In genomic region chr12:59834809-59835208, GRCm38 (mm10) we compare ENCODE assay signal across 18 mouse cellular contexts.
"Had no signal": no experiment of that assay in that cellular context is flagged by ENCODE, and none has a peak within 500 bp of the region (broad histone marks: within the 10 kb centered on the region; RNA-seq: fewer than 3 reads in every experiment).

No protein-coding gene starts in this region.

- H3K4me3 ChIP-seq: hindbrain, embryonic 15.5 days; limb, embryonic 12.5 days; limb, embryonic 15.5 days; stomach, embryonic 15.5 days had no signal

- H3K36me3 ChIP-seq: hindbrain, embryonic 15.5 days; limb, embryonic 12.5 days; limb, embryonic 15.5 days; stomach, embryonic 15.5 days had no signal

- DNase-seq: kidney, postnatal 14 days; kidney, postnatal 4 days; left cerebral cortex, postnatal 4 days; liver, postnatal 0 days; right cerebral cortex, adult 18-20 months; right cerebral cortex, postnatal 25 days; spleen, adult 18-20 months; thymus, postnatal 25 days had no signal

- H3K4me2 ChIP-seq: hindbrain, embryonic 15.5 days; limb, embryonic 12.5 days; limb, embryonic 15.5 days; liver, embryonic 11.5 days; lung, embryonic 14.5 days; stomach, embryonic 15.5 days had no signal

- H3K27ac ChIP-seq: hindbrain, embryonic 15.5 days; limb, embryonic 12.5 days; limb, embryonic 15.5 days; liver, embryonic 14.5 days; macrophage; stomach, embryonic 15.5 days had no signal

- H3K27me3 ChIP-seq: hindbrain, embryonic 15.5 days; limb, embryonic 12.5 days; limb, embryonic 15.5 days; stomach, embryonic 15.5 days had no signal

- ATAC-seq: intestine, postnatal 0 days; liver, postnatal 0 days; lung, postnatal 0 days had no signal

- H3K9ac ChIP-seq: hindbrain, embryonic 15.5 days; limb, embryonic 12.5 days; limb, embryonic 15.5 days; liver, embryonic 14.5 days; liver, postnatal 0 days; lung, embryonic 14.5 days; stomach, embryonic 15.5 days had no signal

- H3K4me1 ChIP-seq: hindbrain, embryonic 15.5 days; limb, embryonic 12.5 days; limb, embryonic 15.5 days; stomach, embryonic 15.5 days had no signal

- H3K9me3 ChIP-seq: hindbrain, embryonic 15.5 days; limb, embryonic 12.5 days; limb, embryonic 15.5 days; stomach, embryonic 15.5 days had no signal
